Mouse (Mus musculus): ENCODE data around the gene Ror2.

Gene Ror2

GRCm38 (mm10) chr13:53067949-53068348, 218.0 kb downstream of the Ror2 start:
- no peak for DNase-seq (ENCODE audit: low read depth)

GRCm38 (mm10) chr13:53065122-53065521, 220.8 kb downstream of the Ror2 start:
- DNase-seq (ENCODE audit: low read depth), result no peak

DNA sequence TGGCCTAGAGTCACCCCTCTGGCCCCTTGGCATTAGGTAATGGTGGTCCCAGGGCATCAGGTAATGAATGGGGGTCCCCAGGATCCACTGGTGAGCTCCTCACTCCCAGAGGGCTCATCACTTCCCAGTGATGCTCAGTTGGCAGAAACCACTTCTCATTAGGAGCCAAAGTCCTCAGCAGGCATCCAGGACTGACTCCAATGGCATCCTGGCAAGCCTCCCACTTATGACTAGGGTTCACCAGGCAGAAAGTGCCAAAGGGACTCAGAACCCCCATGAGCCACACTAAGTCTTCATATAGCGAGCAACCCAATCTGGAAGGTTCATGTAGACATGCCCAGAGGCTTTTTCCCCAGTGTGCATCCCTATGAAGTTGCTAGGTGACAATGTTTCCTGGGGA, 221.2 kb downstream of the Ror2 start:
- DNase-seq (ENCODE audit: low read depth), result no peak

All from c-Kit-positive CD71-positive TER-119-negative erythroid progenitor cells, embryonic 14.5 days (primary cell).